Mouse (Mus musculus) gastrocnemius, adult 8-10 months (tissue): ENCODE measurements around the gene Rnf5. TPM values are rescaled to one million over a fixed set of nuclear protein-coding genes. Genes with fewer than 3 reads are reported as not detected.
A peak's percentile ranks its signal among the peaks of the same experiment; 100 is the strongest.

Experiments used
- DNase-seq, 2 experiments: peaks; one replicate each; pipeline ENCODE4 v3.0.0; 2022; ENCODE audit warnings: low spot score in 2 of 2
- total RNA-seq, 4 experiments: library from RNA; stranded (reverse); gene quantifications; 2 replicates each; pipeline ENCODE4 v1.2.4; 2022

Rnf5 gene
- total RNA-seq = 10 to 100 TPM; 20.2 to 23.9 (median 22.7) TPM

- peak; percentile 97 for DNase-seq
These were observed at the start of gene Rnf5 for GRCm38 (mm10) chr17:34603375-34604060. Gene Rnf5 (minus strand): TSS chr17:34603690.

GRCm38 (mm10) chr17:34652985-34653384 lies 49.5 kb upstream of the Rnf5 start:
- DNase-seq = no peak

- DNase-seq = no peak
These were observed 49.1 kb upstream of the Rnf5 start for GRCm38 (mm10) chr17:34652546-34652945.

GRCm38 (mm10) chr17:34651507-34652221 lies 48.2 kb upstream of the Rnf5 start:
- no peak for DNase-seq

GRCm38 (mm10) chr17:34650781-34651180 lies 47.3 kb upstream of the Rnf5 start:
- DNase-seq = no peak

GRCm38 (mm10) chr17:34649106-34649864 lies 45.8 kb upstream of the Rnf5 start:
- no peak for DNase-seq

GRCm38 (mm10) chr17:34648141-34648890 lies 44.8 kb upstream of the Rnf5 start:
- DNase-seq = no peak

- peak; percentile 92 to 96 for DNase-seq
These were observed 43.7 kb upstream of the Rnf5 start, which contains the start of gene Atf6b for GRCm38 (mm10) chr17:34646906-34647787. Gene Atf6b (plus strand): TSS chr17:34647146.

GRCm38 (mm10) chr17:34645831-34646511 lies 42.5 kb upstream of the Rnf5 start:
- DNase-seq = no peak

GRCm38 (mm10) chr17:34645256-34645829 lies 41.9 kb upstream of the Rnf5 start:
- no peak for DNase-seq

GRCm38 (mm10) chr17:34644608-34645007 lies 41.1 kb upstream of the Rnf5 start, which contains the start of gene Fkbpl:
Gene Fkbpl (plus strand): TSS chr17:34644764.
- peak; percentile 92 to 94 for DNase-seq

GRCm38 (mm10) chr17:34643944-34644343 lies 40.5 kb upstream of the Rnf5 start:
- no peak for DNase-seq

GRCm38 (mm10) chr17:34643379-34643778 lies 39.9 kb upstream of the Rnf5 start:
- DNase-seq = no peak

- DNase-seq = no peak
These were observed 38.5 kb upstream of the Rnf5 start for GRCm38 (mm10) chr17:34641945-34642344.

GRCm38 (mm10) chr17:34640778-34641601 lies 37.5 kb upstream of the Rnf5 start:
- DNase-seq = no peak

- no peak for DNase-seq
These were observed 36.2 kb upstream of the Rnf5 start for GRCm38 (mm10) chr17:34639461-34640255.

GRCm38 (mm10) chr17:34637459-34637858 lies 34.0 kb upstream of the Rnf5 start:
- no peak for DNase-seq

- DNase-seq = no peak
These were observed 32.2 kb upstream of the Rnf5 start for GRCm38 (mm10) chr17:34635671-34636070.
